Mouse (Mus musculus) stomach, postnatal 0 days (tissue): Measurements from ENCODE around the gene Pkn2. TPM values are rescaled to one million over a fixed set of nuclear protein-coding genes. Genes with fewer than 3 reads are reported as not detected.
A peak's percentile ranks its signal among the peaks of the same experiment; 100 is the strongest.

Experiments
- ATAC-seq: fragments of 200-750 bp; cut with Nextera tagmentation; 2 replicates; pipeline ENCODE4 v1.8.0; 2017; ENCODE audit not compliant: low FRiP score, low TSS enrichment
- DNase-seq: peaks from one replicate; pipeline ENCODE4 v3.0.0-alpha.2; 2016; ENCODE audit warnings: low spot score
- H3K27ac ChIP-seq: fragments of 300-500 bp; sonication (generic); replicated peaks from 2 replicates; pipeline ENCODE4 v1.5.1; 2014; ENCODE audit warnings: mild to moderate bottlenecking, control low read depth
- H3K27me3 ChIP-seq: fragments of 300-500 bp; sonication (generic); 2 replicates; pipeline ENCODE4 v1.6.1; 2014; ENCODE audit warnings: low read length; ENCODE audit not compliant: control insufficient read depth, insufficient read depth
- H3K36me3 ChIP-seq: fragments of 300-500 bp; sonication (generic); 2 replicates; pipeline ENCODE4 v1.6.1; 2014; ENCODE audit warnings: low read length, mixed read lengths; ENCODE audit not compliant: control insufficient read depth, insufficient read depth
- H3K4me1 ChIP-seq: fragments of 300-500 bp; sonication (generic); replicated peaks from 2 replicates; pipeline ENCODE4 v1.6.1; 2014; ENCODE audit warnings: antibody characterized with exemption; ENCODE audit not compliant: control insufficient read depth, insufficient read depth
- H3K4me2 ChIP-seq: fragments of 300-500 bp; sonication (generic); replicated peaks from 2 replicates; pipeline ENCODE4 v1.6.1; 2014; ENCODE audit warnings: low read depth, mild to moderate bottlenecking, control low read depth, moderate library complexity
- H3K4me3 ChIP-seq: fragments of 300-500 bp; sonication (generic); 2 replicates; pipeline ENCODE4 v1.5.1; 2014; ENCODE audit warnings: low read depth, low read length, control low read depth
- H3K9ac ChIP-seq: fragments of 300-500 bp; sonication (generic); 2 replicates; pipeline ENCODE4 v1.6.1; 2014; ENCODE audit warnings: mild to moderate bottlenecking, low read length, control low read depth, mixed read lengths
- H3K9me3 ChIP-seq: fragments of 300-500 bp; sonication (generic); 2 replicates; pipeline ENCODE4 v1.6.1; 2016; ENCODE audit warnings: low read length; ENCODE audit not compliant: control insufficient read depth
- CTCF ChIP-seq: IDR thresholded peaks from 2 replicates; pipeline ENCODE4 v1.5.1; 2016; ENCODE audit warnings: antibody characterized with exemption, low read depth, mild to moderate bottlenecking, moderate library complexity
- EP300 ChIP-seq: optimal IDR thresholded peaks from 2 replicates; pipeline ENCODE3; 2016; ENCODE audit warnings: antibody characterized with exemption
- WGBS: fragments of 180-500 bp; shearing (Covaris S2); extraction: QIAGEN DNeasy Blood & Tissue Kit; methylation state at CpG from one replicate; pipeline ENCODE4 v1.1.7; 2014; 5-methylcytosine and 5-hydroxymethylcytosine counted together
- polyA plus RNA-seq: library from polyadenylated mRNA; unstranded; fragments of >200 nt; fragmentation: Nextera tagmentation; extraction: Ambion mirVana; gene quantifications from 2 replicates; pipeline ENCODE4 v1.2.1, GENCODE M21; 2015

Gene Pkn2
- polyA plus RNA-seq, 1 experiment from 2014 or later, result 38.7 TPM

DNA sequence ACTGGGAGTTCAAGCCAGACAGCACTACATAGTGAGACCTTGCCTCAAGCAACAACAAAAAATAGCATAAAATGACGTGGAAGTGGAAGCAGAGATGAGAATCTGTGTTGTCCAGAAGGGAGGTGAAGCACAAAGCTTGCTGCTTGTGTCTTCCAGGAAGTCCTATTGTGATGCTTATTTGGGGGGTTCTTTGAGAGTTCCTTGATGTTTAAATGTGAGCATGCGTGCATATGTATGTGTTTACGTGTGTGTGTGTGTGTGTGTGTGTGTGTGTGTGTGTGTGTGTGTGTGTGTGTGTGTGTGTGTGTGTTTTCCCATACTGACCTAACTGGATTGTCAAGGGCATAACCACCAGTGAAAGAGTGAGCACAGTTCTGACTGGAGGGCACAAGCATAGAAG lies 5.2 kb upstream of the Pkn2 start:
- no peaks in the 10 kb centered on the region for H3K4me1 ChIP-seq
- ATAC-seq, result no peak
- 77% methylated on average over 3 of the region's 3 CpGs for WGBS
- H3K27ac ChIP-seq, result no peak overlapping the region
- no peak for DNase-seq
- H3K4me3 ChIP-seq, result no peak overlapping the region
- H3K9me3 ChIP-seq, result no peaks in the 10 kb centered on the region
- H3K4me2 ChIP-seq, result no peak overlapping the region
- H3K36me3 ChIP-seq, result no peaks in the 10 kb centered on the region
- H3K9ac ChIP-seq, result no peak overlapping the region
- TF ChIP-seq EP300 (no peak), CTCF (no peak)
- H3K27me3 ChIP-seq, result no peaks in the 10 kb centered on the region

DNA sequence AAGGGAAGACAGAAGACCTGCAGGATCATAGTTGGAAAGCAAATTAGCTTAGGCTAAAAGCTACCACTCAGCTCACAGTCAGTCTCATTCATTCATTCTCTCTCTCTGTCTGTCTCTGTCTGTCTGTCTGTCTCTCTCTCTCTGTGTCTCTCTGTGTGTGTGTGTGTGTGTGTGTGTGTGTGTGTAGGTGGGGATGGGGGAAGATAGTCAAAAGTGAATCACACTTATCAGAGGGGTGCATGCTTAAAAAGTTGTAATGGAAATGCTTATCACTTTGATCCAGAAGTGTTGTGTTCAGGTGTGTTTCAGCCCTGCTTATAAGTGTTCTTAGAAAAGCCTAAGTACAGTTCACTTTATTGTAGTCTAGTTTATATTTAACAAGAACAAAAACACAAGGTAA lies 2.8 kb upstream of the Pkn2 start:
- Histone ChIP-seq H3K4me3 (no peak overlapping the region), H3K27ac (no peak overlapping the region), H3K4me2 (no peak overlapping the region), H3K9me3 (no peaks in the 10 kb centered on the region), H3K9ac (no peak overlapping the region), H3K4me1 (no peaks in the 10 kb centered on the region), H3K36me3 (no peaks in the 10 kb centered on the region), H3K27me3 (no peaks in the 10 kb centered on the region)
- TF ChIP-seq EP300 (no peak), CTCF (no peak)
- DNase-seq (no peak), ATAC-seq (no peak)

DNA sequence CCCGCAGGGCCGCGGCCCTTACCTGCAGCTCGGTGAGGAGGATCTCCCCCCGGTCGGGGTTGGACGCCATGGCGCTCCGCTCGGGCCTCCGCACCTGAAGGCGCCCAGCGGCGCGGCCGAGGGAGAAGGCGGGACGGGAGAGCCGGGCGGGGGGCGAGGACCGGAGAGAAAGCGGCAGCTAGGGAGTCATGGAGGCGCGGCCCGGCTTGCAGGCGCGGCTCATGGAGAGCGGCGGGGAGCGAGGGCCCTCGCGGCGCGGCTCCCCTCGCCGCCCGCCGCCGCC lies 274 bp downstream of the Pkn2 start:
- no peak for DNase-seq
- Histone ChIP-seq H3K36me3 (no peaks in the 10 kb centered on the region), H3K4me3 (peak overlapping the region; percentile 100), H3K27me3 (no peaks in the 10 kb centered on the region), H3K4me1 (no peaks in the 10 kb centered on the region), H3K27ac (peak overlapping the region; percentile 99), H3K4me2 (peak overlapping the region; percentile 47), H3K9me3 (no peaks in the 10 kb centered on the region), H3K9ac (peak overlapping the region; percentile 97)
- WGBS, result 0% methylated on average over 25 of the region's 40 CpGs
- ATAC-seq, result no peak; the same call in 1 of the 2 replicates
- no peak for TF ChIP-seq EP300
- no peak for TF ChIP-seq CTCF

GRCm38 (mm10) chr3:142880790-142881588 lies 815 bp downstream of the Pkn2 start:
- Histone ChIP-seq H3K9me3 (no peaks in the 10 kb centered on the region), H3K4me3 (peak overlapping the region; percentile 100), H3K4me1 (no peaks in the 10 kb centered on the region), H3K36me3 (no peaks in the 10 kb centered on the region), H3K27me3 (no peaks in the 10 kb centered on the region), H3K4me2 (peak overlapping the region; percentile 47), H3K9ac (peak overlapping the region; percentile 97), H3K27ac (peak overlapping the region; percentile 99)
- DNase-seq (peak; percentile 65), ATAC-seq (no peak; the same call in 1 of the 2 replicates)
- WGBS, result under 1% methylated on average over 25 of the region's 72 CpGs
- TF ChIP-seq CTCF (0 out of 2 replicates have a peak, but pooled peaks have one; percentile 1), EP300 (no peak)

DNA sequence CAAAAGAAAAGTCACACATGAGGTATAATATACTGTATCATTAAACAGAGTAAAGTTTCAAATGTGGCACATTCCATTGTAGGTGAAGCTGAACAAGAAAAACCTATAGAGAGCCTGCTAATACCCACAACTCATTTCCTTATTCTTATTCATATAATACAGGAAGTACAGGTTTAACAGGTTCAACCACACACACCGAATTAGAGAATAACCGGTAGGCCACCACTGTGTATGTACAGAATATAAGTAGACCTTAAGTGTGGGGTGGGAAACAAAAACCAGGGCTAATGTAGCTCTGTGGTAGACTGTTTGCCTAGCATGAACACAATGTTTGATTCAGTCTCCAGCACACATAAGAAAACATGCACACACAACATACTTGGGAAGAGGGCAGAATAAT lies 18.6 kb downstream of the Pkn2 start:
- TF ChIP-seq CTCF (no peak), EP300 (no peak)
- H3K4me3 ChIP-seq, result no peak overlapping the region
- no peak for DNase-seq

DNA sequence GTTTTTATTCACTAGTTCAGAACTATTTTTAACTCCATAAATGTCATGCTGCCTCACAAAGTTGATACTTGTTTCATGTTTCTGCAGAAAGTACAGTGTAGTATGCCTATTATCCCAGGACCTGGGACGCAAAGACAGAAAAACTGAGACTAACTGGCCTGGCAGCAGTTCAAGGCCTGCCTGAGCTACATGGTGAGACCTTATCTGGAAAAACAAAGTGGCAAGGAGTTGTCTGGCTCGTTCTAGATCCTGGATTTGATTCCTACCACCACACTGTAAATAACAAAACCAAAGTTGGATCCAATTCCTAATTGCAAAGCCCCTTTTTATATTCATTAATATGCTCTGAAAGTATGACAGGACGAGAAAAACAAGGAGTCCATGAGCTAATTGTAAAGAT lies 25.0 kb downstream of the Pkn2 start:
- 55% methylated on average over 3 of the region's 3 CpGs for WGBS
- Histone ChIP-seq H3K4me1 (no peaks in the 10 kb centered on the region), H3K9ac (no peak overlapping the region), H3K4me3 (no peak overlapping the region), H3K9me3 (no peaks in the 10 kb centered on the region), H3K36me3 (no peaks in the 10 kb centered on the region), H3K27me3 (no peaks in the 10 kb centered on the region), H3K27ac (no peak overlapping the region), H3K4me2 (no peak overlapping the region)
- ATAC-seq (no peak), DNase-seq (no peak)
- TF ChIP-seq CTCF (no peak), EP300 (no peak)

More for the DNA sequence above, 18.6 kb downstream of the Pkn2 start:
- no peaks in the 10 kb centered on the region for H3K4me1 ChIP-seq
- H3K27ac ChIP-seq, result peak overlapping the region; percentile 61
- WGBS, result 64% methylated on average over 2 of the region's 2 CpGs
- no peaks in the 10 kb centered on the region for H3K9me3 ChIP-seq
- no peak overlapping the region for H3K4me2 ChIP-seq
- peak; percentile 80 for ATAC-seq
- no peaks in the 10 kb centered on the region for H3K36me3 ChIP-seq
- no peak overlapping the region for H3K9ac ChIP-seq
- no peaks in the 10 kb centered on the region for H3K27me3 ChIP-seq
